Mouse (Mus musculus): ENCODE data around the gene Kif21b. TPM values are rescaled to one million over a fixed set of nuclear protein-coding genes. Genes with fewer than 3 reads are reported as not detected.

Kif21b gene
- total RNA-seq, 2 experiments from 2014 or later, result 4.4 to 36.0 TPM

DNA sequence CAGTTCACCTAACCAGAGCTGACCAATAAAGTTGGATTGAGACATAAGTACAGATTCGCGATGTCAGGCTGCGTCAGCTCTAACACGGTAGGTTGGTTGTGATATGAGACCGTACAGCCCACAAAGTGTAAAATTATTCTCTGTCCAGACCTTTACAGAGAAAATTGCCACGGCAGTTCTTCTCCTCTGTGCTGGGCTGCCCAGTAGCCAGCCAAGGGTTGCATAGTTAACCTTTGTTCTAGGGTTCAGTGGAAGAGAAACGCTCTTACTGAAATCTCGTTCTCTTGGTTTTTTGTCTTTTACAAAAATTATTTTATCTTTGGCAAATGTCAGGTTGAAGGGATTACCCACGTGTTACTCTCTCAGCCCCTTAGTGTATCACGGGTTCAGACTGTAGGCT lies 91.2 kb downstream of the Kif21b start:
- ATAC-seq (replicated peaks; ENCODE audit: low FRiP score, poor library complexity, severe bottlenecking), result no peak

DNA sequence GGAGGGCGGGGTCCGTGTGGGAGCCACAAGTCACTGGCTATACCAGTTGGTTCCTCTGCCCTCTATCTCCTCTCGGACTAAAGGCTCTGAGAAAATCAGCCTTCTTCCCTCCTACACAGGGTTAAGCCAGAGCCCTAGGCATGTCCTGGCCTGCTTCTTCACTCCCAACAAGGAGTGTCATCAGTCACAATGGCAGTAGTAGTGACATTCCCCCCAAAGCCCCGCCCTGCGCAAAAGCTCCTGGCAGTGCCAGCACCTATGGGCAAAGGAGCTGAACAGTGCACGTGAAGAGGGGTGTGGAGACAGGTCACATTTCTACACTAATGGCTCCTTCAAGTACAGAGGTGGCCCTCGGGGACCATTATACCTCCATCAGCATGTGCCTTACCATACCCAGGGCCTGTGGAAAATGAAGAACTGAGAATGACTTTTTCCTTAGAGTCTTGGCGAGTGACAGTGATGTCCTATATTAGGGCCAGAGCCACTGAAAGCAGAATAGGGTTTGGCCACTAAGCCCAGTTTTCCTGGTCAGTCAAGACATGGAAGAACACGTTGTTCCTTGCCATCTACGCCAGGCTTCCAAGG lies 92.7 kb downstream of the Kif21b start:
- no peak for ATAC-seq (replicated peaks; ENCODE audit: low FRiP score, poor library complexity, severe bottlenecking)

DNA sequence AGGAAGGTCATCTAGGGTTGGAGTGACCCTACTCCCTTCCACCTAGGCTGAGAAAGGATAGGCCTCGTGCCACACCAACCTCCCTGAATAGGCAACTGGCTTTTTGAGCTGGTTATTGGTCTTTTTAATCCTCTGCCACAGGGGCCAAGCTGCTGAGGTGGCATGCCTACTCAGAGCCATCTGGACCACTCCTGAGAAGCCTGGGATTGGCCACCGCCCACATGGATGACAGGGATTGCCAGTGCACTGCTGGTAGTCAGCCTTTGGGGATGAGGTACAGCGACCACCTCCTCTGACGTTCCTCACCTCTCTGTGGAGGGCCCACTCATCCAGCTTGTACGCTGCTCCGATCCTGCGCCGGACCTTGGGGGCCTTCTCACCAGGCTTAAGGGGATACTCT lies 94.7 kb downstream of the Kif21b start:
- no peak for ATAC-seq (replicated peaks; ENCODE audit: low FRiP score, poor library complexity, severe bottlenecking)

DNA sequence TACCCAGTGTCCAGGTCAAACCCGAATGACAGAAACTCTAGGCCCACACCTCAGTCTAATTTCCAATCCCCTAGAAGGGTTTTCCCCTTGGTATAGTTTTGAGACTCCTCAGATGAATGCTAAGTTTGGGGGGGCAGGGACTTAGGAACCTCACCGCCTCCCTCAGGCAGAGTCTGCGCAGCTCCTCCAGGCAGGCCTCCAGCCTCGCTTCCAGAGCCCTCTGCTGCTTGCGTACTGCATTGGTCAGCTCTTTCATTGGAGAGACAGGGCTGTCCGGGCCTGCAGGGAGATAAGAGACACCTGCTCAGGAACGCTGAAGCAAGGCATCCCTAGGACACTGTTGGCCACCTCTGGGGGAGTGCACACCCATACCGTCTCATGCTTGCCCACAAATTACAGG lies 95.4 kb downstream of the Kif21b start:
- no peak for ATAC-seq (replicated peaks; ENCODE audit: low FRiP score, poor library complexity, severe bottlenecking)

Other genes starting within 250 kb of the Kif21b start
- not detected in 2 replicates for gene Pkp1, start 212.2 kb upstream of the Kif21b start, total RNA-seq (2015; ENCODE audit: low replicate concordance)
- not detected in 2 replicates for gene Pkp1, start 212.2 kb upstream of the Kif21b start, total RNA-seq (2017; ENCODE audit: low replicate concordance)
- not detected in 2 replicates for gene Igfn1, start 125.0 kb upstream of the Kif21b start, total RNA-seq (2015; ENCODE audit: low replicate concordance)
- gene Igfn1, start 125.0 kb upstream of the Kif21b start, total RNA-seq (2017; ENCODE audit: low replicate concordance), result not detected in 2 replicates
- 29.8 and 64.5 TPM in 2 replicates for gene Tmem9, start 123.2 kb upstream of the Kif21b start, total RNA-seq (2015; ENCODE audit: low replicate concordance)
- gene Tmem9, start 123.2 kb upstream of the Kif21b start, total RNA-seq (2017; ENCODE audit: low replicate concordance), result 31.8 and 54.4 TPM in 2 replicates
- not detected in 2 replicates for gene Ascl5, start 80.6 kb upstream of the Kif21b start, total RNA-seq (2015; ENCODE audit: low replicate concordance)
- not detected in 2 replicates for gene Ascl5, start 80.6 kb upstream of the Kif21b start, total RNA-seq (2017; ENCODE audit: low replicate concordance)
- not detected in 2 replicates for gene Cacna1s, start 78.6 kb upstream of the Kif21b start, total RNA-seq (2015; ENCODE audit: low replicate concordance)
- gene Cacna1s, start 78.6 kb upstream of the Kif21b start, total RNA-seq (2017; ENCODE audit: low replicate concordance), result not detected in 2 replicates
- not detected in 2 replicates for gene Mroh3, start 81.4 kb downstream of the Kif21b start, total RNA-seq (2015; ENCODE audit: low replicate concordance)
- gene Mroh3, start 81.4 kb downstream of the Kif21b start, total RNA-seq (2017; ENCODE audit: low replicate concordance), result not detected in 2 replicates
- not detected in 2 replicates for gene Inava, start 102.9 kb downstream of the Kif21b start, total RNA-seq (2015; ENCODE audit: low replicate concordance)
- not detected in 2 replicates for gene Inava, start 102.9 kb downstream of the Kif21b start, total RNA-seq (2017; ENCODE audit: low replicate concordance)
- not detected in 2 replicates for gene Gpr25, start 129.5 kb downstream of the Kif21b start, total RNA-seq (2015; ENCODE audit: low replicate concordance)
- gene Gpr25, start 129.5 kb downstream of the Kif21b start, total RNA-seq (2017; ENCODE audit: low replicate concordance), result not detected in 2 replicates
- 111 and 128 TPM in 2 replicates for gene Camsap2, start 214.7 kb downstream of the Kif21b start, total RNA-seq (2015; ENCODE audit: low replicate concordance)
- gene Camsap2, start 214.7 kb downstream of the Kif21b start, total RNA-seq (2017; ENCODE audit: low replicate concordance), result 192 and 194 TPM in 2 replicates